Mouse (Mus musculus) MEL (cell line): ENCODE data around the gene Cabp2.
"Not testable (repeated sequence)": the region's sequence is repeated elsewhere in the genome, so short reads cannot be mapped to it uniquely, and the experiment has no call there.

ENCODE experiments used
- TCF12 ChIP-seq: IDR thresholded peaks from 2 replicates; pipeline ENCODE4 v1.6.1; 2014; ENCODE audit warnings: low read depth, mild to moderate bottlenecking, inconsistent platforms, low read length, improper control_type of control experiment, moderate library complexity
- USF1 ChIP-seq: IDR thresholded peaks from 2 replicates; pipeline ENCODE4 v1.6.1; 2014; ENCODE audit warnings: low read depth, mild to moderate bottlenecking, inconsistent platforms, low read length, improper control_type of control experiment, moderate library complexity

- not testable (repeated sequence) for TF ChIP-seq USF1, TCF12
Observed at GRCm38 (mm10) chr19:4041500-4041899, 39.9 kb upstream of the Cabp2 start.
